Mouse (Mus musculus): ENCODE measurements around the gene Cebpe. TPM values are rescaled to one million over a fixed set of nuclear protein-coding genes. Genes with fewer than 3 reads are reported as not detected.
A peak's percentile ranks its signal among the peaks of the same experiment; 100 is the strongest.

Gene Cebpe
- total and polyA plus RNA-seq, 3 experiments = 0.32 TPM; not detected in 2

GRCm38 (mm10) chr14:54753986-54754601 lies 42.1 kb upstream of the Cebpe start (continued):
- TF ChIP-seq CHD1 (IDR thresholded peaks at IDR 0.05; ENCODE audit: low read depth, low read length) (no peak), POLR2AphosphoS2 (IDR thresholded peaks at IDR 0.05; ENCODE audit: low read length) (no peak), TAL1 (IDR thresholded peaks at IDR 0.05; ENCODE audit: low read length) (no peak), E2F4 (IDR thresholded peaks at IDR 0.05; ENCODE audit: borderline replicate concordance, low read depth, low read length) (no peak), SMC3 (IDR thresholded peaks at IDR 0.05; ENCODE audit: low read depth, low read length) (no peak), ZNF384 (IDR thresholded peaks at IDR 0.05; ENCODE audit: low read depth, low read length) (no peak)

GRCm38 (mm10) chr14:54752938-54753337 lies 41.0 kb upstream of the Cebpe start:
- Histone ChIP-seq H3K9ac (ENCODE audit: control insufficient read depth, low read depth, low read length, poor library complexity, severe bottlenecking) (no peak overlapping the region), H3K27ac (ENCODE audit: control insufficient read depth, low read depth, low read length) (no peak overlapping the region), H3K36me3 (ENCODE audit: control insufficient read depth in 1 of 2, insufficient read depth in 2 of 2, low read length in 2 of 2) (peaks cover 0 to 32% of the 10 kb centered on the region in 2 experiments; a peak in 2 of 4 replicates)

GRCm38 (mm10) chr14:54751768-54752167 lies 39.8 kb upstream of the Cebpe start:
- peaks cover 19 to 54% of the 10 kb centered on the region in 2 experiments for H3K4me1 ChIP-seq (ENCODE audit: control insufficient read depth in 1 of 2, insufficient read depth in 2 of 2, low read length in 2 of 2)
- H3K9me3 ChIP-seq (replicated peaks; ENCODE audit: insufficient read depth, low read length) = no peaks in the 10 kb centered on the region
- H3K27me3 ChIP-seq (ENCODE audit: control insufficient read depth in 1 of 2, insufficient read depth in 2 of 2, low read length in 2 of 2) = no peaks in the 10 kb centered on the region
- H3K79me2 ChIP-seq (ENCODE audit: control insufficient read depth, insufficient read depth, low read length, poor library complexity) = no peaks in the 10 kb centered on the region
- no peak overlapping the region for H3K4me3 ChIP-seq (ENCODE audit: control insufficient read depth in 1 of 2, insufficient read depth in 1 of 2, low read depth in 2 of 2, low read length in 2 of 2)
- DNase-seq (ENCODE audit: low read depth, low spot score) = peak; percentile 25
- H3K27ac ChIP-seq (ENCODE audit: control insufficient read depth, low read depth, low read length) = no peak overlapping the region
- peaks cover 0 to 32% of the 10 kb centered on the region in 2 experiments; a peak in 2 of 4 replicates for H3K36me3 ChIP-seq (ENCODE audit: control insufficient read depth in 1 of 2, insufficient read depth in 2 of 2, low read length in 2 of 2)
- no peak overlapping the region for H3K9ac ChIP-seq (ENCODE audit: control insufficient read depth, low read depth, low read length, poor library complexity, severe bottlenecking)
- TF ChIP-seq MEF2A (IDR thresholded peaks at IDR 0.05; ENCODE audit: extremely low read depth, insufficient replicate concordance, low read depth, low read length, poor library complexity, severe bottlenecking) (no peak), MYC (IDR thresholded peaks at IDR 0.05; ENCODE audit: low read depth, low read length) (no peak), CHD2 (IDR thresholded peaks at IDR 0.05; ENCODE audit: low read length) (no peak), MAFK (IDR thresholded peaks at IDR 0.05; ENCODE audit: borderline replicate concordance, low read depth, low read length) (no peak), KAT2A (conservative IDR thresholded peaks at IDR 0.05; ENCODE audit: low read depth, low read length) (no peak), USF1 (IDR thresholded peaks at IDR 0.05; ENCODE audit: low read depth, low read length) (no peak), BHLHE40 (IDR thresholded peaks at IDR 0.05; ENCODE audit: borderline replicate concordance, low read depth, low read length) (no peak), ZNF384 (IDR thresholded peaks at IDR 0.05; ENCODE audit: low read depth, low read length) (peak; percentile 53), ZKSCAN1 (IDR thresholded peaks at IDR 0.05; ENCODE audit: low read depth, low read length) (no peak), HCFC1 (IDR thresholded peaks at IDR 0.05; ENCODE audit: low read depth, low read length) (no peak), NELFE (IDR thresholded peaks at IDR 0.05; ENCODE audit: low read depth, low read length) (no peak), TAL1 (IDR thresholded peaks at IDR 0.05; ENCODE audit: low read length) (no peak), MXI1 (IDR thresholded peaks at IDR 0.05; ENCODE audit: low read depth, low read length) (no peak), E2F4 (IDR thresholded peaks at IDR 0.05; ENCODE audit: borderline replicate concordance, low read depth, low read length) (no peak), GABPA (IDR thresholded peaks at IDR 0.05; ENCODE audit: low read depth, low read length) (no peak), JUND (IDR thresholded peaks at IDR 0.05; ENCODE audit: low read depth, low read length) (no peak), ZC3H11A (IDR thresholded peaks at IDR 0.05; ENCODE audit: low read depth, low read length) (no peak), ETS1 (IDR thresholded peaks at IDR 0.05; ENCODE audit: low read depth, low read length) (peak; percentile 58; the same call in 1 of the 2 replicates), POLR2AphosphoS5 (IDR thresholded peaks at IDR 0.05; ENCODE audit: borderline replicate concordance, low read depth, low read length) (no peak), ZMIZ1 (IDR thresholded peaks at IDR 0.05; ENCODE audit: low read depth, low read length) (no peak), RCOR1 (IDR thresholded peaks at IDR 0.05; ENCODE audit: low read depth, low read length) (peak; percentile 60), TCF12 (IDR thresholded peaks at IDR 0.05; ENCODE audit: low read depth, low read length) (peak; percentile 37; the same call in 1 of the 2 replicates)

More at GRCm38 (mm10) chr14:54752938-54753337, 41.0 kb upstream of the Cebpe start:
- Histone ChIP-seq H3K4me1 (ENCODE audit: control insufficient read depth in 1 of 2, insufficient read depth in 2 of 2, low read length in 2 of 2) (peaks cover 19 to 54% of the 10 kb centered on the region in 2 experiments), H3K4me3 (ENCODE audit: control insufficient read depth in 1 of 2, insufficient read depth in 1 of 2, low read depth in 2 of 2, low read length in 2 of 2) (peak overlapping the region in 1 of 2 experiments; percentile 6; a peak in 2 of 4 replicates), H3K9me3 (replicated peaks; ENCODE audit: insufficient read depth, low read length) (no peaks in the 10 kb centered on the region), H3K27me3 (ENCODE audit: control insufficient read depth in 1 of 2, insufficient read depth in 2 of 2, low read length in 2 of 2) (no peaks in the 10 kb centered on the region), H3K79me2 (ENCODE audit: control insufficient read depth, insufficient read depth, low read length, poor library complexity) (no peaks in the 10 kb centered on the region)
- no peak for DNase-seq (ENCODE audit: low read depth, low spot score)
- TF ChIP-seq CTCF (IDR thresholded peaks at IDR 0.05 in 2 of 3, conservative IDR thresholded peaks at IDR 0.05 in 1 of 3; ENCODE audit: control insufficient read depth in 1 of 3, insufficient read depth in 1 of 3, low read depth in 2 of 3, low read length in 3 of 3, poor library complexity in 1 of 3, severe bottlenecking in 1 of 3) (no peak), TAL1 (IDR thresholded peaks at IDR 0.05; ENCODE audit: low read length) (0 out of 2 replicates have a peak, but pooled peaks have one; percentile 20), ZMIZ1 (IDR thresholded peaks at IDR 0.05; ENCODE audit: low read depth, low read length) (no peak), UBTF (IDR thresholded peaks at IDR 0.05; ENCODE audit: borderline replicate concordance, insufficient read depth, low read depth, low read length) (no peak), MAFK (IDR thresholded peaks at IDR 0.05; ENCODE audit: borderline replicate concordance, low read depth, low read length) (no peak), MYB (IDR thresholded peaks at IDR 0.05; ENCODE audit: low read depth, low read length) (no peak), MYC (IDR thresholded peaks at IDR 0.05; ENCODE audit: low read depth, low read length) (no peak), POLR2AphosphoS2 (IDR thresholded peaks at IDR 0.05; ENCODE audit: low read length) (no peak), KAT2A (conservative IDR thresholded peaks at IDR 0.05; ENCODE audit: low read depth, low read length) (no peak)
